Mouse (Mus musculus): ENCODE data around the gene Bola2. TPM values are rescaled to one million over a fixed set of nuclear protein-coding genes. Genes with fewer than 3 reads are reported as not detected.

Gene Bola2
- total and polyA plus RNA-seq, 2 experiments: 15.6 to 37.7 TPM

- H3K79me2 ChIP-seq (ENCODE audit: control insufficient read depth, insufficient read depth, low read length): no peaks in the 10 kb centered on the region
- no peak for TF ChIP-seq POLR2A (IDR thresholded peaks at IDR 0.05; ENCODE audit: extremely low read depth, insufficient read depth, low read length)
- no peak for TF ChIP-seq CTCF (IDR thresholded peaks at IDR 0.05; ENCODE audit: low read depth, low read length)
- H3K27ac ChIP-seq (replicated peaks; ENCODE audit: insufficient read depth, low read depth, low read length): peak overlapping the region; percentile 66
- peaks cover 7% of the 10 kb centered on the region for H3K4me1 ChIP-seq (ENCODE audit: control insufficient read depth, insufficient read depth, low read length)
- no peaks in the 10 kb centered on the region for H3K27me3 ChIP-seq (ENCODE audit: control insufficient read depth, insufficient read depth, low read length)
- WGBS: 41% methylated on average over 9 of the region's 9 CpGs
- peak; percentile 76 for DNase-seq (ENCODE audit: extremely low read depth, low read depth, low spot score)
- no peak overlapping the region for H3K4me3 ChIP-seq (ENCODE audit: insufficient read depth, low read depth, low read length)
- no peak overlapping the region for H3K9ac ChIP-seq (ENCODE audit: low read depth, low read length)
- peaks cover 37% of the 10 kb centered on the region for H3K36me3 ChIP-seq (ENCODE audit: control insufficient read depth, insufficient read depth, low read length)
Observed at GRCm38 (mm10) chr7:126667495-126668090, 27.6 kb upstream of the Bola2 start.

- peaks cover 7% of the 10 kb centered on the region for H3K4me1 ChIP-seq (ENCODE audit: control insufficient read depth, insufficient read depth, low read length)
- peak overlapping the region; percentile 66 for H3K27ac ChIP-seq (replicated peaks; ENCODE audit: insufficient read depth, low read depth, low read length)
- H3K9ac ChIP-seq (ENCODE audit: low read depth, low read length): no peak overlapping the region
- DNase-seq (ENCODE audit: extremely low read depth, low read depth, low spot score): no peak
- peaks cover 38% of the 10 kb centered on the region for H3K36me3 ChIP-seq (ENCODE audit: control insufficient read depth, insufficient read depth, low read length)
- WGBS: 73% methylated on average over 5 of the region's 5 CpGs
- H3K27me3 ChIP-seq (ENCODE audit: control insufficient read depth, insufficient read depth, low read length): no peaks in the 10 kb centered on the region
- H3K79me2 ChIP-seq (ENCODE audit: control insufficient read depth, insufficient read depth, low read length): no peaks in the 10 kb centered on the region
- no peak overlapping the region for H3K4me3 ChIP-seq (ENCODE audit: insufficient read depth, low read depth, low read length)
- TF ChIP-seq CTCF (IDR thresholded peaks at IDR 0.05; ENCODE audit: low read depth, low read length) (no peak), POLR2A (IDR thresholded peaks at IDR 0.05; ENCODE audit: extremely low read depth, insufficient read depth, low read length) (no peak)
Observed at GRCm38 (mm10) chr7:126668452-126668851, 26.7 kb upstream of the Bola2 start.

- H3K4me3 ChIP-seq (ENCODE audit: insufficient read depth, low read depth, low read length): no peak overlapping the region
- H3K27me3 ChIP-seq (ENCODE audit: control insufficient read depth, insufficient read depth, low read length): no peaks in the 10 kb centered on the region
- peaks cover 16% of the 10 kb centered on the region for H3K4me1 ChIP-seq (ENCODE audit: control insufficient read depth, insufficient read depth, low read length)
- WGBS: 40% methylated on average over 3 of the region's 3 CpGs
- H3K9ac ChIP-seq (ENCODE audit: low read depth, low read length): no peak overlapping the region
- peaks cover 33% of the 10 kb centered on the region for H3K36me3 ChIP-seq (ENCODE audit: control insufficient read depth, insufficient read depth, low read length)
- no peaks in the 10 kb centered on the region; the same call in 1 of the 2 replicates for H3K79me2 ChIP-seq (ENCODE audit: control insufficient read depth, insufficient read depth, low read length)
- peak; percentile 68 for DNase-seq (ENCODE audit: extremely low read depth, low read depth, low spot score)
- no peak overlapping the region for H3K27ac ChIP-seq (replicated peaks; ENCODE audit: insufficient read depth, low read depth, low read length)
- TF ChIP-seq POLR2A (IDR thresholded peaks at IDR 0.05; ENCODE audit: extremely low read depth, insufficient read depth, low read length) (no peak), CTCF (IDR thresholded peaks at IDR 0.05; ENCODE audit: low read depth, low read length) (no peak)
Observed at GRCm38 (mm10) chr7:126670152-126670551, 25.0 kb upstream of the Bola2 start.

GRCm38 (mm10) chr7:126672111-126672510 is 23.1 kb upstream of the Bola2 start:
- DNase-seq (ENCODE audit: extremely low read depth, low read depth, low spot score): no peak
- H3K4me3 ChIP-seq (ENCODE audit: insufficient read depth, low read depth, low read length): no peak overlapping the region
- peaks cover 25% of the 10 kb centered on the region for H3K4me1 ChIP-seq (ENCODE audit: control insufficient read depth, insufficient read depth, low read length)
- H3K27me3 ChIP-seq (ENCODE audit: control insufficient read depth, insufficient read depth, low read length): no peaks in the 10 kb centered on the region
- H3K9ac ChIP-seq (ENCODE audit: low read depth, low read length): no peak overlapping the region
- H3K27ac ChIP-seq (replicated peaks; ENCODE audit: insufficient read depth, low read depth, low read length): no peak overlapping the region
- 97% methylated on average over 9 of the region's 9 CpGs for WGBS
- H3K36me3 ChIP-seq (ENCODE audit: control insufficient read depth, insufficient read depth, low read length): peaks cover 25% of the 10 kb centered on the region
- no peak for TF ChIP-seq CTCF (IDR thresholded peaks at IDR 0.05; ENCODE audit: low read depth, low read length)
- no peak for TF ChIP-seq POLR2A (IDR thresholded peaks at IDR 0.05; ENCODE audit: extremely low read depth, insufficient read depth, low read length)
- H3K79me2 ChIP-seq (ENCODE audit: control insufficient read depth, insufficient read depth, low read length): no peaks in the 10 kb centered on the region; the same call in 1 of the 2 replicates

- Histone ChIP-seq H3K79me2 (ENCODE audit: control insufficient read depth, insufficient read depth, low read length) (no peaks in the 10 kb centered on the region; the same call in 1 of the 2 replicates), H3K27me3 (ENCODE audit: control insufficient read depth, insufficient read depth, low read length) (no peaks in the 10 kb centered on the region), H3K4me3 (ENCODE audit: insufficient read depth, low read depth, low read length) (peak overlapping the region; percentile 65), H3K4me1 (ENCODE audit: control insufficient read depth, insufficient read depth, low read length) (peaks cover 32% of the 10 kb centered on the region), H3K27ac (replicated peaks; ENCODE audit: insufficient read depth, low read depth, low read length) (peak overlapping the region; percentile 98), H3K9ac (ENCODE audit: low read depth, low read length) (peak overlapping the region; percentile 68), H3K36me3 (ENCODE audit: control insufficient read depth, insufficient read depth, low read length) (peaks cover 25% of the 10 kb centered on the region)
- DNase-seq (ENCODE audit: extremely low read depth, low read depth, low spot score): no peak
- TF ChIP-seq POLR2A (IDR thresholded peaks at IDR 0.05; ENCODE audit: extremely low read depth, insufficient read depth, low read length): no peak
- no peak for TF ChIP-seq CTCF (IDR thresholded peaks at IDR 0.05; ENCODE audit: low read depth, low read length)
- 68% methylated on average over 8 of the region's 8 CpGs for WGBS
Observed at GRCm38 (mm10) chr7:126675104-126675503, 20.1 kb upstream of the Bola2 start.

GRCm38 (mm10) chr7:126676207-126676606 is 19.0 kb upstream of the Bola2 start, which contains the start of gene Sult1a1:
Gene Sult1a1 (minus strand): TSS chr7:126676432.
- WGBS: 0% methylated on average over 1 of the region's 1 CpGs
- Histone ChIP-seq H3K36me3 (ENCODE audit: control insufficient read depth, insufficient read depth, low read length) (peaks cover 25% of the 10 kb centered on the region), H3K4me1 (ENCODE audit: control insufficient read depth, insufficient read depth, low read length) (peaks cover 38% of the 10 kb centered on the region), H3K4me3 (ENCODE audit: insufficient read depth, low read depth, low read length) (peak within 1 kb of the TSS; percentile 65), H3K27me3 (ENCODE audit: control insufficient read depth, insufficient read depth, low read length) (no peaks in the 10 kb centered on the region), H3K27ac (replicated peaks; ENCODE audit: insufficient read depth, low read depth, low read length) (peak within 1 kb of the TSS; percentile 98), H3K79me2 (ENCODE audit: control insufficient read depth, insufficient read depth, low read length) (no peaks in the 10 kb centered on the region; the same call in 1 of the 2 replicates), H3K9ac (ENCODE audit: low read depth, low read length) (peak within 1 kb of the TSS; percentile 91)
- DNase-seq (ENCODE audit: extremely low read depth, low read depth, low spot score): peak; percentile 96
- peak; percentile 55; the same call in 1 of the 2 replicates for TF ChIP-seq POLR2A (IDR thresholded peaks at IDR 0.05; ENCODE audit: extremely low read depth, insufficient read depth, low read length)
- no peak for TF ChIP-seq CTCF (IDR thresholded peaks at IDR 0.05; ENCODE audit: low read depth, low read length)
